Mouse (Mus musculus) spleen, postnatal 10 days (tissue): ENCODE data around the gene Mrps25.

Source experiments
- DNase-seq, 2 experiments: peaks; one replicate each; pipeline ENCODE4 v3.0.0; 2021 to 2022; ENCODE audit warnings: low spot score in 2 of 2

The Mrps25 gene

GRCm38 (mm10) chr6:92183621-92184131, at the start of gene Mrps25:
Mrps25 (minus strand) TSS chr6:92184033.
- peak; percentile 57 to 73 for DNase-seq

DNA sequence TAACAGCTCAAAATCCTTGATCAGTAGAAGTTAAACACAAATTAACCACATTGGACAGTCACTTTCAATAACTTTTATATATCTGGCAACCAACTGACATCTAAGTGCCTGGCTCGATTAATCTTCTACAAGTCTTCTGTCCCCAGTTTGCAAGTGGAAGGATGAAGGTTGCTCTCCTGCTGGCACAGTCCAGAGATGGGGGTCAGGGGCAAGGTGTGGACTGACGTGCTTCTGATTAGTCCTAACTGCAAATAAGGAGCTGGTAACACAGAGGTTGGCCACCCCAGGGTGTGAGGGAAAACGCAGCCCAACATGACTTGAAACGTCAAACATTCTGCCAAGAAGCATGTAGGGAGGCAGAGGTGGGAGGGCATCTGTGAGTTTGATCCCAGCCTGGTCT, 47.9 kb upstream of the Mrps25 start:
- no peak for DNase-seq

DNA sequence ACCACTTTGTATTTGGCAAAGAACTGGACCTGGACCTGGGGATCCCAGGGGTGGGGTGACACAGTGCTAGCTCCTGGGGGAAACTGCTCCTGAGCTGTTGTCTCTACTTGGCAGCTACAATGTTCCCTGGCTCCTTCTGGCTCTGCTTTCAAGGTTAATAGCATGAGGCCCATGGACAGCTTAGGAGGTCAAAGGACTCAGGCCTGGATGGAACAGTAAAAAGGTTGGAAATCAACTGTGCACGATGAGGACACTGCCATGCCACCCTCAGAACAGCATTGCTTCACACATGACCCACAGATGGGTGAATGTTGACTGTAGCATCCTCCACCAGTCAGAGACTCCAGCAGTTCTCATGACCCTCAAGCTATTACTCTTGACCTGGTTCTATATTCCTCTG, 47.5 kb upstream of the Mrps25 start:
- no peak for DNase-seq

- no peak for DNase-seq
These were observed 45.8 kb upstream of the Mrps25 start for GRCm38 (mm10) chr6:92229586-92229985.

DNA sequence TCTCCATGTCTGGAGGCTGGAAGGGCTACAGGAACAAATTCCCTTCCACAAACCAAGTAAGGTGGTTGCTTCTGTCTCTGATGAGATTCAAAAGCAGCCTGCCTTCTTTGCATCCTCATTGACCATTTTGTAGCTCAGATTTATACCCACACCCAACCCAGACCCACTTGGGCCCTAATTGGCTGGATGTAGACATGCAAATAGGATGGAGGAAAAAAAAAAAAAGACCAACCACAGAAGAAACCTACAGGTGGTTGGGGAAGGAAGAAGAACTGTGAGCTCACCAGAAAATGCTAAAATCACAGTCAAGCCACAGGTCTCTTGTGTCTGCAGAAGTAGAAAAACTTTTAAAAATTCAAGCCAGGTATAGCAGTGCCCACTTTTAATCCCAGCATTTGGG, 45.3 kb upstream of the Mrps25 start:
- no peak for DNase-seq

- DNase-seq, result no peak
These were observed 41.1 kb upstream of the Mrps25 start for GRCm38 (mm10) chr6:92224981-92225380.

GRCm38 (mm10) chr6:92222021-92222420, 38.2 kb upstream of the Mrps25 start:
- no peak for DNase-seq

- no peak for DNase-seq
These were observed 37.8 kb upstream of the Mrps25 start for GRCm38 (mm10) chr6:92221604-92222003.

- peak in 1 of 2 experiments; percentile 46 for DNase-seq
These were observed 35.6 kb upstream of the Mrps25 start for GRCm38 (mm10) chr6:92219445-92219844.

- DNase-seq, result peak in 1 of 2 experiments; percentile 94
These were observed 31.1 kb upstream of the Mrps25 start, which contains the start of gene Rbsn for GRCm38 (mm10) chr6:92214773-92215449. Rbsn (minus strand) TSS chr6:92214925.

- peak; percentile 31 to 75 for DNase-seq
These were observed 30.4 kb upstream of the Mrps25 start for GRCm38 (mm10) chr6:92214055-92214772.

DNA sequence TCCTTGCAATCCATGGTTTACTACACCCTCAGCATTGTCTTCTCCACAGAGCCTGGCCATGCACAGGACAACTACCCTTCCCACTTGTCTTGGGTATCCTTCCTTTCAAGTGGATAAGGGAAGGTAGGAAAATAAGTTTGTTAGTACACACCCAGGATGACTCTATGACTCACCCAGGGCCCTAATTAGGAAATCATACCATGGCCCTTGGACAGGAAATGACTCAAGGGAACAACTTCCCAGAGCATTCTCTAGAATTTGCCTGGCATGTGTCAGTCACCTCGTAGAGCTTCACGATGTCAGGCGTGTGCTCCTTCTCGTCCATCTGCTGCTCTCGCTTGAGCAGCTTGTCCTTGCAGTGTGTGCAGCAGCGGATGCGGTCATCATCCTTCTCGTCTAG, 15.6 kb upstream of the Mrps25 start:
- DNase-seq, result no peak

DNA sequence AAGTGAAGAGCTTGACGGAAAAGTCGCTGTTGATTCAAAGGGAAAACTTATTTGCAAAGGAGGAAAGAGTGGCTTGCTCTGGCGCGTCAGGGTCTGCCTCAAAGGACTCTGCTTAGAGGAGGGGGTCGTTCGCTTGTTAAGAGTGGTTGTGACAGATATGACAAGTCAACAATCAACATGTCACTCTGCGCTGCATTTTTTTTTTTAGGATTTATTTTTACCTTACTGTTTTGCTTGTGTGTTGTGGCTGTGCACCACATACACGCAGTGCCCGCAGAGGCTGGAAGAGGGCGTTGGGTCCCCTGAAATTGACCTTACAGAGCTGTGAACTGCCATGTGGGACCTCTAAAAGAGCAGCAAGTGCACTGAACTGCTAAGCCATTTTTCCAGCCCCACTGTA, 345 bp upstream of the Mrps25 start:
- DNase-seq, result peak in 1 of 2 experiments; percentile 29

GRCm38 (mm10) chr6:92176450-92176849, 7.4 kb downstream of the Mrps25 start:
- DNase-seq, result no peak

DNA sequence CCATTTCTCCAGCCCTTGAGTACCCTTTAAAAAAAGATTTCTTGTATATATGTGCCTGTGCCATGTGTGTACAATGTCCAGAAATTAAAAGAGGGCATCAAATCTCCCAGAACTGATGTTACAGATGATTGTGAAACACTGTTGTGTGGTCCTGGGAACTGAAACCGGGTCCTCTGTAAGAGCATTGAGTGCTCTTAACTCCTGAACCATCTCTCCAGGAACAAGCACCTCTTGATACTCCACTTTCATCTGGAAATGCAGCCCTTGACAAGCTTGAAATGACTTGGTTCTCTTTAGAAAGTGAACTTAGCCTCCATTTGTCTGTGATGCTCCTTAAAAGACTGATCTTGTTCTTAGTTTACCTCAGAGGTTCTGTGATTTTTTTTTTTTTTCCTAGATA, 21.1 kb downstream of the Mrps25 start:
- DNase-seq, result no peak

DNA sequence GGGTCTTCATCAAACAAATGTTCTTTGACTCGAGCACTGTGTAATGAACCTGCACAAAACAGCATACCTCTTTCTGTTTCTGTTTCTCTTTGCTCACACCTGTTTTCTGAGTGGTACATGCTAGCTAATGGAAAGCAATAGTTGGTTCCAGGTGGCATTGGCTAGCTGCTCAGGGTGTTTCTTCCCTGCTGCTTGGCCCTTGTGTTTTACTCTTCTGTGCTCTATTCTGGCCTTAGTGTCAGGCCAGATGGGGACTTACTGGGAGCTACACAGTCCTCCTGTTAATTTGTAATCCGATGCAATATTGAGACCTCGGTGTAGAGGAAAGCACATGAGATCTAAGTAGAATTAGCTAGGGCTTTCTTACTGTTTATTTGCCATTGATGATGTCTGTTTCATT, 25.0 kb downstream of the Mrps25 start:
- no peak for DNase-seq

GRCm38 (mm10) chr6:92153774-92154173, 30.1 kb downstream of the Mrps25 start:
- no peak for DNase-seq

DNA sequence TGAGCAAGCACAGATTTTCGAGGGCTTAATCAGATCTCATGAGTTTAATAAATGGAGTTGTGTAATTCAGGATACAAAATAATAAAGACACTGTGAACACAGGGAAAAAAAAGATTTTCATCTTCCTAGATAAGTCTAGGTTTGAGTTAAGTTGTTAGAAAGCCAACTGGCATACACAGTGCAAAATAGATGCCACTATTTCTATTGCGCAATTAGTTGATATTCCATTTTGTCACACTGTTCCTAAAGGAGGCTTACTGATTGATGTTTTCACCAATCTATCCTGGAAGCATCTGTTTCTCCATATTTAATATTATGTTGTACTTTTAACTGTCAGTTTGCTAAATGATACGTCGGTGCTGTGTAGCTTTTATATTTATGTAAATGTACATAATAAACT, 38.0 kb downstream of the Mrps25 start:
- DNase-seq, result no peak

DNA sequence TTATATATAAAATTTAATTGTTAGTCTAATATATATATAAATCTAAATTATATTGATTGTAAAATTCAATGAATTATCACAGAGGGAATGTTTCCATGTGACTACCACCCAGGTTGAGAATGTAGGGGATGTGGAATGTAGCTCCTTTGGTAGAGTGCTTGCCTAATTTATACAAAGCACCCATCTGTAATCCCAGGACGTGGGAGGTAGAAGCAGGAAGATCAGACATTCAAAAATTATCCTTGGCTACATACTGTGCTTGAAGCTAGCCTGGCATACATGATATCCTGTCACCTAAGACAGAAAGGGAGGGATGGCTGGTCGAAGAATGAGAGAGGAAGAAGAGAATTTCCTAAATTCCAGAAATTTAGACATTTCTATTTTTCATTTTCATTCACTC, 47.5 kb downstream of the Mrps25 start:
- DNase-seq, result no peak

DNA sequence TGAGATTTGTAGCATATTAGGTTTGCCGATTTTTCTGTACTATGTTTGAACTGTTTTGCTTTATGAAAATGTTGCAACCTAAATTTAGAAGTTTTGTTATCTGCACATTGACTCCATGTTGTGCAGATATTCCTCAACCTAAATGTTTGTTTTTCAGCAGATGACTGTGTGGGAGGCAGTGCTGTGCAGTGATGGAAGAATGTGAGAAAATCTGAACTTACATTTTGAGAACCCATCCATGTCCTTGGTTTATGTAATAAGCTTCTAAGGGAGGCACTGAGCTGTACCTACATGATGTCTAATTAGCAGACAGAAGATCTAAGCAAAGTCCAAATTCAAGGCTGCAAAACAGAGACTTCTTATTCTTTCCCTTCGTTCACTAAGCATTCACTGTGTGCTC, 50.2 kb downstream of the Mrps25 start:
- no peak for DNase-seq

- peak in 1 of 2 experiments; percentile 24 for DNase-seq
These were observed 51.6 kb downstream of the Mrps25 start for GRCm38 (mm10) chr6:92132021-92132911.

DNA sequence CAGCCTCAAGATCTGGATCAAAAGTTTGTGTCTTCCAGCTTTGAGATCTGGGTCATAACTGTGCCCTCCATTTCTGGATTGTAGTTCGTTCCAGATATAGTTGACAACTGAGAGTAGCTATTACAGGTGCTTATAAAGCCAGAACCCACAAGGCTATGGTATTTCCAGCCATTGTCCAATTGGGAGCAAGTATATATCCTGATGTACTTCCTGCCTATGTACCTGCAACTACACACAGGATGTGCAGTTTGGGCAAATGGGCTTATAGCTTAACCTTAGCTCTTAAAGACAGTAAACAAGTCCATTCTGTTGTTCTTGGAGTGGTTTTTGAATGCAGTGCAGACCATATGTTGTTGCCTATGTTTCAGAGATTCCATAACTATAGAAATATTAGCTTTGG, 52.4 kb downstream of the Mrps25 start:
- no peak for DNase-seq
